Mouse (Mus musculus): ENCODE data around the gene Olfr692. TPM values are rescaled to one million over a fixed set of nuclear protein-coding genes. Genes with fewer than 3 reads are reported as not detected.
"Not testable (repeated sequence)": the region's sequence is repeated elsewhere in the genome, so short reads cannot be mapped to it uniquely, and the experiment has no call there.

Olfr692 gene
- polyA plus RNA-seq, 1 experiment from 2014 or later = not detected

GRCm38 (mm10) chr7:105395131-105395820 is 27.2 kb downstream of the Olfr692 start:
- H3K4me2 ChIP-seq = no peak overlapping the region
- H3K4me1 ChIP-seq (ENCODE audit: control insufficient read depth, insufficient read depth, low read length) = peaks cover 7% of the 10 kb centered on the region; the same call in 1 of the 2 replicates
- H3K9me3 ChIP-seq (ENCODE audit: control insufficient read depth, low read length) = no peaks in the 10 kb centered on the region
- H3K9ac ChIP-seq (ENCODE audit: low read length) = no peak overlapping the region
- H3K4me3 ChIP-seq (ENCODE audit: low read depth, low read length) = no peak overlapping the region
- ATAC-seq (ENCODE audit: low FRiP score) (no peak), DNase-seq (ENCODE audit: low spot score, missing footprints) (no peak)
- H3K27me3 ChIP-seq (ENCODE audit: control insufficient read depth, insufficient read depth, low read length) = no peaks in the 10 kb centered on the region
- no peaks in the 10 kb centered on the region for H3K36me3 ChIP-seq (ENCODE audit: control insufficient read depth, insufficient read depth, low read length)
- H3K27ac ChIP-seq (ENCODE audit: low read depth, low read length) = no peak overlapping the region

DNA sequence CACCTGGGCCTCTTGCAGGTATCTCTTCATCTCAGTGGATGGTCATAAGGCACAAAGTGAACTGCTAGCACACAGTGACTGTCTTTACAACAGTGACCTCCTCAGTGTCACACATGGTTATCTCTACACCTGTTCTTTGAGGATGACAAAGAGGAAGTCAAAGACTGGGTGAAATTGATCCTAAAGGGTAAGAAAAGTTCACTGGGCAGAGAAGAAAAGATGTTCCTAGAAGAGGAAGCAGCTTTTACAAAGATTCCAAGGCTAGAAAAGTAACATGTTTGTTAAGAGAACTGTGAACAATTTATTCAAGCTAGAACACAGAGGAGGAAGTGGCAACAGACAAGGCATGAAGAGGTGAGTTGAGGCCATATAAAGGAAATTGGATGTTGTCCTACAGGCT is 28.1 kb downstream of the Olfr692 start:
- ATAC-seq (ENCODE audit: low FRiP score) (no peak), DNase-seq (ENCODE audit: low spot score, missing footprints) (no peak)
- Histone ChIP-seq H3K4me2 (no peak overlapping the region), H3K27ac (ENCODE audit: low read depth, low read length) (no peak overlapping the region), H3K27me3 (ENCODE audit: control insufficient read depth, insufficient read depth, low read length) (no peaks in the 10 kb centered on the region), H3K9me3 (ENCODE audit: control insufficient read depth, low read length) (no peaks in the 10 kb centered on the region), H3K4me3 (ENCODE audit: low read depth, low read length) (no peak overlapping the region), H3K9ac (ENCODE audit: low read length) (no peak overlapping the region), H3K4me1 (ENCODE audit: control insufficient read depth, insufficient read depth, low read length) (peaks cover 7% of the 10 kb centered on the region; the same call in 1 of the 2 replicates), H3K36me3 (ENCODE audit: control insufficient read depth, insufficient read depth, low read length) (no peaks in the 10 kb centered on the region)

GRCm38 (mm10) chr7:105399058-105399934 is 31.3 kb downstream of the Olfr692 start:
- ATAC-seq (ENCODE audit: low FRiP score) (no peak; the same call in 1 of the 2 replicates), DNase-seq (ENCODE audit: low spot score, missing footprints) (peak; percentile 93)
- no peak overlapping the region for H3K27ac ChIP-seq (ENCODE audit: low read depth, low read length)
- no peaks in the 10 kb centered on the region for H3K36me3 ChIP-seq (ENCODE audit: control insufficient read depth, insufficient read depth, low read length)
- H3K4me2 ChIP-seq = peak overlapping the region; percentile 61
- peaks cover 7% of the 10 kb centered on the region; the same call in 1 of the 2 replicates for H3K4me1 ChIP-seq (ENCODE audit: control insufficient read depth, insufficient read depth, low read length)
- H3K9me3 ChIP-seq (ENCODE audit: control insufficient read depth, low read length) = no peaks in the 10 kb centered on the region
- H3K4me3 ChIP-seq (ENCODE audit: low read depth, low read length) = peak overlapping the region; percentile 80
- peak overlapping the region; percentile 83 for H3K9ac ChIP-seq (ENCODE audit: low read length)
- no peaks in the 10 kb centered on the region for H3K27me3 ChIP-seq (ENCODE audit: control insufficient read depth, insufficient read depth, low read length)
- 2% methylated on average over 25 of the region's 25 CpGs for WGBS

GRCm38 (mm10) chr7:105399935-105400624 is 32.0 kb downstream of the Olfr692 start, which contains the start of gene Fam160a2:
Fam160a2 (minus strand) TSS chr7:105400054.
- DNase-seq (ENCODE audit: low spot score, missing footprints) = peak; percentile 100
- Histone ChIP-seq H3K27ac (ENCODE audit: low read depth, low read length) (peak within 1 kb of the TSS; percentile 56), H3K4me1 (ENCODE audit: control insufficient read depth, insufficient read depth, low read length) (peaks cover 7% of the 10 kb centered on the region; the same call in 1 of the 2 replicates), H3K9me3 (ENCODE audit: control insufficient read depth, low read length) (no peaks in the 10 kb centered on the region), H3K4me2 (peak within 1 kb of the TSS; percentile 61), H3K36me3 (ENCODE audit: control insufficient read depth, insufficient read depth, low read length) (no peaks in the 10 kb centered on the region), H3K4me3 (ENCODE audit: low read depth, low read length) (peak within 1 kb of the TSS; percentile 80), H3K27me3 (ENCODE audit: control insufficient read depth, insufficient read depth, low read length) (no peaks in the 10 kb centered on the region), H3K9ac (ENCODE audit: low read length) (peak within 1 kb of the TSS; percentile 83)
- WGBS = under 1% methylated on average over 55 of the region's 55 CpGs
- ATAC-seq (ENCODE audit: low FRiP score) = peak; percentile 99

DNA sequence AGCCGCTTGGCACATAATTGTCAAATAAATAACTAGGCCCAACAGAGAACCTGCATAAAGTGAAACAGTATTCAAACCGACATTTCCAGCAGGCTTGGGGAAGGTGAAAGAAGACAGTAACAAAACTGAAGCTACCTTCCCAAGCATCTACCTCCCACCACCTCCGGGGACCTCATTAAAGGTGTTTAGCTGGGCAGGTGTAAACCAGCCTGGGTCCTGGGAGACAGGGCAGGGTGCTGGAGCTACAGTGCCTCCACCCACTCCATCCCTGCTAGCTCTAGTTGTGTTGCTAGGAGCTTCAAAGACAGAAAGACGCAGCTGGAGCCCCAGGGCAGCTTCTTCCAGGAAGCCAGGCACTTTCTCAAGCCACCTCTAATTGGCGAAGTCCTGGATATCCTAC is 36.2 kb downstream of the Olfr692 start, which contains the start of gene Cnga4:
Cnga4 (plus strand) TSS at position 301 of the 400 bp plus-strand sequence.
- Histone ChIP-seq H3K4me2 (no peak within 1 kb of the TSS), H3K9me3 (ENCODE audit: control insufficient read depth, low read length) (no peaks in the 10 kb centered on the region), H3K4me1 (ENCODE audit: control insufficient read depth, insufficient read depth, low read length) (peaks cover 2% of the 10 kb centered on the region; the same call in 1 of the 2 replicates), H3K4me3 (ENCODE audit: low read depth, low read length) (no peak within 1 kb of the TSS), H3K27me3 (ENCODE audit: control insufficient read depth, insufficient read depth, low read length) (no peaks in the 10 kb centered on the region), H3K27ac (ENCODE audit: low read depth, low read length) (no peak within 1 kb of the TSS), H3K36me3 (ENCODE audit: control insufficient read depth, insufficient read depth, low read length) (no peaks in the 10 kb centered on the region), H3K9ac (ENCODE audit: low read length) (no peak within 1 kb of the TSS)
- DNase-seq (ENCODE audit: low spot score, missing footprints) (no peak), ATAC-seq (ENCODE audit: low FRiP score) (no peak)
- WGBS = 77% methylated on average over 5 of the region's 5 CpGs

DNA sequence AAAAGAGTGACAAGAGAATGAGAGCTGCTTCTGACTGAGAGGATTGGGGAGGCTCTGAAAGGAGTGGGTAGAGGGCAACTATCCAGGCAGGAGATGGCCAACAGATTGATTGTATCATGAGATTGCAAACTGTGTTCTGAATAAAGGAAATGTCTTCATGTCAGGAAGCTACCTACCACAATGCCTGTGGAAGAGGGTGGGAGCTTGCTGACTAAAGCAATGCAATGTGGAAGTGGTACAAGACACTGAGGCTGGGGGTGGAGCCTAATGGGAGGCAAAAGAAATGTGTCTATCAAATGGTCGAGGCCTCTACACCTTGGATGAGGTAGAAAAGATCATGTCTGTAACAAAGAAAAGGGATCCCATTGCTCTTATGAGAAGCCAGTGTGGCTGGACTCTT is 38.3 kb downstream of the Olfr692 start:
- DNase-seq (ENCODE audit: low spot score, missing footprints) = no peak
- Histone ChIP-seq H3K27ac (ENCODE audit: low read depth, low read length) (no peak overlapping the region), H3K27me3 (ENCODE audit: control insufficient read depth, insufficient read depth, low read length) (no peaks in the 10 kb centered on the region), H3K9me3 (ENCODE audit: control insufficient read depth, low read length) (no peaks in the 10 kb centered on the region), H3K36me3 (ENCODE audit: control insufficient read depth, insufficient read depth, low read length) (no peaks in the 10 kb centered on the region), H3K9ac (ENCODE audit: low read length) (no peak overlapping the region), H3K4me2 (no peak overlapping the region), H3K4me1 (ENCODE audit: control insufficient read depth, insufficient read depth, low read length) (no peaks in the 10 kb centered on the region), H3K4me3 (ENCODE audit: low read depth, low read length) (no peak overlapping the region)
- 94% methylated on average over 1 of the region's 1 CpGs for WGBS
- ATAC-seq (ENCODE audit: low FRiP score) = no peak

DNA sequence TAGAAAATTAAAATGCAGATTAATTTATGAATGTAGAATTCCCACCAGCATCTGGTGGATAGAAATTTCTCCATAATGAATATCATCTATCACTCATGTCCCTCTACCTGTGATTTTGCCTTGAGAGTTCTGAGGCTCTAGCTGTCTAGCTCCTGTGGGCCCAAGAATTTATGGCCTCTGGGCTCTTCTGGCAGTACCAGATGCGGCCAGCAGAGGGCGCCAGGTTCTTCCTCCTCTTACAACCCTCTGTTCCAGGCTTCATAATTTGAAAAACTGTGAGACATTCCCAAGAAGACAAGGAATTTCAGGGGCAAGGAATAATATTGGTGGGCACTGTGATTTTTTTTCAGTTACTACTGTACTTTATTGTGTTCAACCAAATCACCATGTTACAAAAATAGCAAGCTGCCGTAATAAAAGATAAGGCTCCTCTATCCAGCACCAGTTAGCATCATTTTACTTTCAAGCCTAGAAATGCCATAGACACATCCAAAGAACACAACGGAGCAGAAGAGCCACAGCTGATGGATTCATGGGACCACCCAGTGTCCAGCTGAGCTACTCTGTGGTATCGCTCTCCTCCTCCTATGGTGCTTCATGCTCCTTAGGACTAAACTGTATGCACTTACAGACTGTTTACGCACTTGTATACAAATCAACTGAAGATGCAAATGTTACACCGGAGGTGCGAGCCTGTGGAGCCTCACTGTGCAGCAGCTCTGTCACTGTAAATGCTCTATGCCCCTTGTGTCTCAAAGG is 44.0 kb downstream of the Olfr692 start:
- H3K9ac ChIP-seq (ENCODE audit: low read length); H3K4me2 ChIP-seq; H3K9me3 ChIP-seq (ENCODE audit: control insufficient read depth, low read length); H3K27ac ChIP-seq (ENCODE audit: low read depth, low read length); H3K27me3 ChIP-seq (ENCODE audit: control insufficient read depth, insufficient read depth, low read length); H3K4me1 ChIP-seq (ENCODE audit: control insufficient read depth, insufficient read depth, low read length); H3K36me3 ChIP-seq (ENCODE audit: control insufficient read depth, insufficient read depth, low read length); H3K4me3 ChIP-seq (ENCODE audit: low read depth, low read length): not testable (repeated sequence)
- DNase-seq (ENCODE audit: low spot score, missing footprints) (peak; percentile 99), ATAC-seq (ENCODE audit: low FRiP score) (peak; percentile 63; the same call in 1 of the 2 replicates)
- WGBS = 65% methylated on average over 8 of the region's 8 CpGs

DNA sequence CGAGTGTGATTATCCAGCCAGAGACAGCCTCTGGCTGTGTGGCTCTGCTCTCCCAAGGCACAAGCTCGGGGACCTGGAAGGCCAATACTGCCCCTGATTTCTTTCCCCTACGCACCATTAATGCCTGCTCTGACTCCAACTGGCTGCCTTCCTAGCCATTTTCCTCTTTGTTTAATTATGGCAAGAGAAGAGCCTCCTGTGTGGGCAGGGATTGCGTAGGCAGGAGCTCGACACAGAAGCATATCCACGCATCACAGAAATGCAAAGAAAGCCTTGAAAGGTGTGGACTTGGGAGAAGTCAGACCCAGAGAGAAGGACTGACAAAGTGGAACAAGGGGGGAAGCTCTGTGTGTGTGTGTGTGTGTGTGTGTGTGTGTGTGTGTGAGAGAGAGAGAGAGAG is 46.4 kb downstream of the Olfr692 start:
- no peak for DNase-seq (ENCODE audit: low spot score, missing footprints)
- Histone ChIP-seq H3K36me3 (ENCODE audit: control insufficient read depth, insufficient read depth, low read length) (no peaks in the 10 kb centered on the region), H3K4me3 (ENCODE audit: low read depth, low read length) (no peak overlapping the region), H3K4me1 (ENCODE audit: control insufficient read depth, insufficient read depth, low read length) (no peaks in the 10 kb centered on the region), H3K27me3 (ENCODE audit: control insufficient read depth, insufficient read depth, low read length) (no peaks in the 10 kb centered on the region), H3K27ac (ENCODE audit: low read depth, low read length) (no peak overlapping the region), H3K9me3 (ENCODE audit: control insufficient read depth, low read length) (no peaks in the 10 kb centered on the region), H3K9ac (ENCODE audit: low read length) (no peak overlapping the region), H3K4me2 (no peak overlapping the region)
- ATAC-seq (ENCODE audit: low FRiP score) = no peak
- 65% methylated on average over 6 of the region's 6 CpGs for WGBS

Measured in midbrain, embryonic 11.5 days (tissue).